Mouse (Mus musculus) urinary bladder, adult 18-20 months (tissue): ENCODE results near the gene Cbll1.
"Not testable (repeated sequence)": the region's sequence is repeated elsewhere in the genome, so short reads cannot be mapped to it uniquely, and the experiment has no call there.

Source experiments
- DNase-seq, 2 experiments: peaks; one replicate each; pipeline ENCODE4 v3.0.0; 2022; ENCODE audit warnings: low spot score in 2 of 2, mixed read lengths in 2 of 2

Gene Cbll1

DNA sequence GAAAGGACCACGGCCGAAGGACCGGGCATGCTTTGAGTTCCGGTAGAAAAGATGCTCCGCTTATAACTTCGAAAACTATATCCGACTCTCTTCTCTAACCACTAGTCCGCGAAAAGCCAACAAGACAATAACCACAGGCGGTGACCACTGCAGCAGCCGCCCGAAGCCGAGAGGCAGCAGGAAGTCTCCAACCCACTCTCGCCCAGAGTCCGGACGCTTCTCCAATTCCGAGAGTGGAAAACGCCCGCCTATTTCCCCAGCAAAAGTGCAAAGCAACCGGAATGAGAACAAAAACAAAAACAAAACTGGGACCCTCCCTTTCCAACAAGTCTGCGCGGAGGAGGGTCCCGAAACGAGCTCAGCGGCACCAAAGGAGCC lies 491 bp downstream of the Cbll1 start:
- DNase-seq = no peak

- no peak for DNase-seq
Measured at GRCm38 (mm10) chr12:31486431-31486830, 13.0 kb downstream of the Cbll1 start.

- DNase-seq = not testable (repeated sequence)
Measured at GRCm38 (mm10) chr12:31478182-31478581, 21.2 kb downstream of the Cbll1 start.

- no peak for DNase-seq
Measured at GRCm38 (mm10) chr12:31462615-31463014, 36.8 kb downstream of the Cbll1 start.

DNA sequence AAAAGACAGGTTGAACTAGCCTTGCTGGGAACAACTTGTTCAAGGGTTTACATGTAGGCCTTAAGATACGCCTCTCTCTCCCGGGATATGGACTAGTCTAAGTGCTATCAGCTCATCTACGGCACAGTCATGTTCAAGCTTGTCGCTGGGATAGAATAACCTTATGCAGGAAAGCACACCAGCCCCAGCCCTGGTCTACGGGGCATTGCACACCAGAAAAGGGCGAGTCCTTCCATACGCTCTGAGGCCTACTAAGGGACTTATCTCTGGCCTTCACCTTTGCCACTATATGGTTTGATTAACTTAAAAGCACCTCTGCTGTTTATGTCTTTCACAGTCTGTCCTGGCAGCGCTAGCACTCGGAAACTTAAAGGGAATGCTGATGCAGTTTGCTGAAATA lies 38.0 kb downstream of the Cbll1 start:
- no peak for DNase-seq

GRCm38 (mm10) chr12:31460270-31460669 lies 39.1 kb downstream of the Cbll1 start:
- not testable (repeated sequence) for DNase-seq

GRCm38 (mm10) chr12:31458474-31458873 lies 40.9 kb downstream of the Cbll1 start:
- DNase-seq = no peak

DNA sequence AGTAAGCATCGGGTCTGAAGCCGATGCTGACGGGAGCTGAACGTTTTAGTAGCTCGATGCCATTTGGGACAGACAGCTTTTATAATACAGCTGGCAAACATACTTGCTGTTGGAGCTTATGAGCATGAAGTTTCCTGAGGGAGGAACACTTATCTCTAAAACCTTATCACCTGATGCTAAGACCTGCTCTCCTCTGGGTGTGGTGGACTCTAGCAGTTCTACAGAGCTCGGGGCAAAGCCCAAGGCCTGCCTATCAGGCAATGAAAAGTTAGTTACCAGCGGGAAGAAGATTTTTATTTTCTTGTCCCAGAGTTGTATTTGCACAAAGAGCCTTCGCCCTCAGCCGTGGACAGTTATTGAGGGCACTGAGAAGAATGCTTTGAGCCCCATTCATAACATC lies 43.1 kb downstream of the Cbll1 start:
- no peak for DNase-seq

DNA sequence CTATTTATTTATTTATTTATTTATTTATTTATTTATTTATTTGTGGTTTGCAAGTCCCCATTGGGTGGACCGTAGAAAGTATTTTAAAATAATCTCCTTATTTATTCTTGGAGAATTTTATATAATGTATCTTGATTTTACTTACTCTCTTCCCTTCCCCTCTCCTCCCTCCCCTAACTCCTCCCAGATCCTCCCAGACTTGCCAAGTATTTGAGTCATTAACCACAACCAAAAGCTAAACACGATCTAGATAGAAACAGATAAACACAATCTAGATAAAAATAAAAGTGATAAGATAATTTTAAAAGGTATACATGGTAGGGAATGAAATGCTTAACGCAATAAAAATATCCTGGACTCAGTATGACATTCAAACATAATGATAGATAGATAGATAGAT lies 50.1 kb downstream of the Cbll1 start:
- no peak for DNase-seq

DNA sequence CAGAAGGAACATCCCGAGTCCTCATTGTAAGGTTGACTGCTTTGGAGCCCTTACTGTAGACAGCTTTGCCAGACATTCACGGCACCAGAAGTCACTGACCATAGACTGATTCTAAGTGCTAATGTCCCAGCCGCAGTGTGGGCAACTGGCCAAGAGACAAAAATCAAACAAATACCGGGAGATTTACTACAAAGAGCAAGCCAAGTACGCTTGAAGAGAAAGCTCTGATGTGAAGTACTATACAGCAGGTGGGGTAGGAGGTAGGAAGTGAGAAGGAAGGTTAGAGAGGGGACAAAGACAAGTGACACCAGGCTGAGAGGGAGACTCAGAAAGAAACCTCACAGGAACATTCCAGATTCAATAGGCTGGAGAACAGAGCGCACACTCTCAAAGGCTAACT lies 54.6 kb downstream of the Cbll1 start:
- no peak for DNase-seq

GRCm38 (mm10) chr12:31444131-31444546 lies 55.3 kb downstream of the Cbll1 start:
- no peak for DNase-seq

GRCm38 (mm10) chr12:31439612-31440011 lies 59.8 kb downstream of the Cbll1 start:
- DNase-seq = no peak

GRCm38 (mm10) chr12:31437791-31438190 lies 61.6 kb downstream of the Cbll1 start:
- DNase-seq = no peak
